Mouse (Mus musculus): Measurements from ENCODE around the gene Fxyd6.

The Fxyd6 gene

GRCm38 (mm10) chr9:45376427-45376826 lies 6.4 kb downstream of the Fxyd6 start:
- no peak for DNase-seq (ENCODE audit: low read depth)

- DNase-seq (ENCODE audit: low read depth), result no peak
These were observed 6.9 kb downstream of the Fxyd6 start for GRCm38 (mm10) chr9:45376883-45377282.

GRCm38 (mm10) chr9:45380411-45381251 lies 10.6 kb downstream of the Fxyd6 start:
- no peak for DNase-seq (ENCODE audit: low read depth)

GRCm38 (mm10) chr9:45382336-45382735 lies 12.4 kb downstream of the Fxyd6 start:
- DNase-seq (ENCODE audit: low read depth), result no peak

GRCm38 (mm10) chr9:45382834-45383233 lies 12.8 kb downstream of the Fxyd6 start:
- no peak for DNase-seq (ENCODE audit: low read depth)

GRCm38 (mm10) chr9:45383883-45384282 lies 13.9 kb downstream of the Fxyd6 start:
- no peak for DNase-seq (ENCODE audit: low read depth)

- DNase-seq (ENCODE audit: low read depth), result no peak
These were observed 16.7 kb downstream of the Fxyd6 start for GRCm38 (mm10) chr9:45386698-45387097.

- peak; percentile 92 for DNase-seq (ENCODE audit: low read depth)
These were observed 18.5 kb downstream of the Fxyd6 start for GRCm38 (mm10) chr9:45388385-45388994.

- no peak for DNase-seq (ENCODE audit: low read depth)
These were observed 19.6 kb downstream of the Fxyd6 start for GRCm38 (mm10) chr9:45389596-45389995.

GRCm38 (mm10) chr9:45391299-45391698 lies 21.3 kb downstream of the Fxyd6 start:
- DNase-seq (ENCODE audit: low read depth), result no peak

- no peak for DNase-seq (ENCODE audit: low read depth)
These were observed 25.2 kb downstream of the Fxyd6 start for GRCm38 (mm10) chr9:45395218-45395617.

- no peak for DNase-seq (ENCODE audit: low read depth)
These were observed 25.8 kb downstream of the Fxyd6 start for GRCm38 (mm10) chr9:45395796-45396195.

GRCm38 (mm10) chr9:45398336-45398735 lies 28.4 kb downstream of the Fxyd6 start:
- DNase-seq (ENCODE audit: low read depth), result no peak

- DNase-seq (ENCODE audit: low read depth), result no peak
These were observed 29.4 kb downstream of the Fxyd6 start, which contains the start of gene Fxyd2 for GRCm38 (mm10) chr9:45399434-45399833. TSS of gene Fxyd2 (plus strand) at chr9:45399669.

- DNase-seq (ENCODE audit: low read depth), result no peak
These were observed 31.9 kb downstream of the Fxyd6 start for GRCm38 (mm10) chr9:45401851-45402250.

- DNase-seq (ENCODE audit: low read depth), result no peak
These were observed 33.0 kb downstream of the Fxyd6 start for GRCm38 (mm10) chr9:45402957-45403356.

- DNase-seq (ENCODE audit: low read depth), result no peak
These were observed 35.7 kb downstream of the Fxyd6 start for GRCm38 (mm10) chr9:45405694-45406093.

- DNase-seq (ENCODE audit: low read depth), result no peak
These were observed 36.8 kb downstream of the Fxyd6 start for GRCm38 (mm10) chr9:45406808-45407207.

- DNase-seq (ENCODE audit: low read depth), result peak; percentile 67
These were observed 38.0 kb downstream of the Fxyd6 start for GRCm38 (mm10) chr9:45407706-45408675.

GRCm38 (mm10) chr9:45410193-45410592 lies 40.2 kb downstream of the Fxyd6 start:
- DNase-seq (ENCODE audit: low read depth), result no peak

- no peak for DNase-seq (ENCODE audit: low read depth)
These were observed 40.6 kb downstream of the Fxyd6 start for GRCm38 (mm10) chr9:45410614-45411013.

GRCm38 (mm10) chr9:45411111-45411510 lies 41.1 kb downstream of the Fxyd6 start:
- no peak for DNase-seq (ENCODE audit: low read depth)

Data from naive thymus-derived CD4-positive, alpha-beta T cell, adult 2 months (primary cell).